Mouse (Mus musculus) lung, adult 2 months (tissue): ENCODE measurements around the gene Fank1.

ENCODE experiments used
- CTCF ChIP-seq: fragments of 200-500 bp; IDR thresholded peaks from 2 replicates; pipeline ENCODE4 v1.5.1; 2011; ENCODE audit warnings: mild to moderate bottlenecking, low read length, control low read depth; ENCODE audit not compliant: insufficient read depth
- POLR2A ChIP-seq: fragments of 200-500 bp; IDR thresholded peaks from 2 replicates; pipeline ENCODE4 v1.6.1; 2011; ENCODE audit warnings: low read depth, mild to moderate bottlenecking, control low read depth, low read length, borderline replicate concordance; ENCODE audit errors: extremely low read depth

GRCm38 (mm10) chr7:133908966-133909365 lies 132.3 kb downstream of the Fank1 start:
- TF ChIP-seq CTCF (no peak), POLR2A (no peak)
